Mouse (Mus musculus): ENCODE measurements at regions not wholly inside any gene's neighbourhood (a gene's known extent, or its start where the extent isn't known, plus 50 kb on each side); places are given as distances from the start of the nearest gene placed in this dataset.

DNA sequence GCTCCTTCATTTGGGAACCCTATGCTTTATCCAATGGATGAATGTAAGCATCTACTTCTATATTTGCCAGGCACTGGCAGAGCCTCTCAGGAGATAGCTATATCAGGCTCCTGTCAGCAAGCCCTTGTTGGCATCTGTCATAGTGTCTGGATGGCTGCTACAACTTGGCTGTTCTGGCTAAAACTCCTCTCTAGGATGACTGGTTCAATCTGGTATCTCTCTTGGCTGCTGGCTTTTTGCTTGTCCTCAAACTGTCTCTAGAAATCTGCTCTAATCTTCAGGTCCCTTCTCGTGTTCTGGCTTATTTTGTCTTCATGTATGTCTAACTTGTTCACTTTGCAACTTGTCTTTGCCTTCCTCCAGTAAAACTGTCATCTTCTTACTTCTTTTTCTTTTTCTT lies 614.7 kb upstream of the BB014433 start:
- TF ChIP-seq CTCF (conservative IDR thresholded peaks at IDR 0.05; ENCODE audit: low read length): no peak
- no peak for TF ChIP-seq POU5F1 (IDR thresholded peaks at IDR 0.05; ENCODE audit: borderline replicate concordance, low read length)
- no peak for TF ChIP-seq NANOG (IDR thresholded peaks at IDR 0.05; ENCODE audit: borderline replicate concordance, low read length)
